Mouse (Mus musculus): Measurements from ENCODE around the gene Efna5.

GRCm38 (mm10) chr17:62777858-62778564 lies 103.1 kb downstream of the Efna5 start:
- TF ChIP-seq POLR2A (IDR thresholded peaks at IDR 0.05; ENCODE audit: low read depth, low read length), result no peak
- TF ChIP-seq CTCF (conservative IDR thresholded peaks at IDR 0.05; ENCODE audit: insufficient read depth, insufficient read length, low read depth, low read length), result no peak
